9 mouse cellular contexts compared by ENCODE assay signal in genomic region chr7:138923756-138924425, GRCm38 (mm10). TPM values are rescaled to one million over a fixed set of nuclear protein-coding genes. Genes with fewer than 3 reads are reported as not detected.
DNase-seq lines count a peak whose midpoint lies in the region; ATAC-seq and TF ChIP-seq lines count a peak whose summit lies in the region.
"Had no signal": no experiment of that assay in that cellular context is flagged by ENCODE, and none has a peak within 500 bp of the region (broad histone marks: within the 10 kb centered on the region; RNA-seq: fewer than 3 reads in every experiment).

No protein-coding gene starts in this region.

- DNase-seq in gastrocnemius, adult 2 months: peak; percentile 62
- no peak for DNase-seq in gastrocnemius, postnatal 25 days
- peak; percentile 23 for DNase-seq in thymus, postnatal 0 days (ENCODE audit: low spot score)
- DNase-seq in thymus, adult 18-20 months: no peak
- peak; percentile 66 for DNase-seq in kidney, adult 9 months
- DNase-seq in testis, postnatal 10 days (ENCODE audit: low spot score): peak; percentile 53
- DNase-seq in left cerebral cortex, adult 8-10 months (ENCODE audit: low spot score in 2 of 2): no peak

- no peak overlapping the region for H3K27ac ChIP-seq in gastrocnemius, adult 2 months
- H3K27ac ChIP-seq: neural tube, embryonic 13.5 days had no signal

- ATAC-seq in erythroblast, adult 5-6 weeks (replicated peaks; ENCODE audit: low FRiP score, poor library complexity, severe bottlenecking): no peak

- TF ChIP-seq CTCF in gastrocnemius, adult 2 months (IDR thresholded peaks at IDR 0.05): peak; percentile 66

- no peak overlapping the region for H3K4me3 ChIP-seq in gastrocnemius, adult 2 months
- H3K4me3 ChIP-seq: neural tube, embryonic 13.5 days had no signal

- intact Hi-C loops in gastrocnemius, adult 2 months (cut with DNase I): loop anchor here (1.0 to 10.0 kb wide), 3 partner anchors 84 to 1201 kb away; no protein-coding TSS in a partner anchor

RNA-seq across cellular contexts. Expression of gene Bnip3, which starts 14.6 kb away (rescaled TPM):
- 100 to 1,000 TPM; 269 to 303 TPM for total RNA-seq in gastrocnemius, adult 2 months (2021)
- total RNA-seq in gastrocnemius, postnatal 25 days (2021): 100 to 1,000 TPM; 152 to 182 TPM
- polyA plus RNA-seq in thymus, postnatal 0 days (2015; fragmentation: Nextera tagmentation; extraction: Ambion mirVana): 41.4 and 42.5 TPM in 2 replicates
- 3.1 and 7.1 TPM in 2 replicates for total RNA-seq in erythroblast, adult 5-6 weeks (2015; ENCODE audit: low replicate concordance)
- total RNA-seq in erythroblast, adult 5-6 weeks (2017; ENCODE audit: low replicate concordance): 5.7 and 12.5 TPM in 2 replicates
- total RNA-seq in left cerebral cortex, adult 8-10 months (2022): 100 to 1,000 TPM; 129 to 161 (median 140) TPM

RNA-seq across cellular contexts. Expression of gene Jakmip3, which starts 16.6 kb away (rescaled TPM):
- under 1 TPM; 0.15 to 0.28 TPM for total RNA-seq in gastrocnemius, adult 2 months (2021)
- total RNA-seq in gastrocnemius, postnatal 25 days (2021): under 1 TPM in 1 of 2 experiments, not detected in 1; 0.15 TPM
- polyA plus RNA-seq in thymus, postnatal 0 days (2015; fragmentation: Nextera tagmentation; extraction: Ambion mirVana): not detected in 2 replicates
- not detected in 2 replicates for total RNA-seq in erythroblast, adult 5-6 weeks (2015; ENCODE audit: low replicate concordance)
- total RNA-seq in erythroblast, adult 5-6 weeks (2017; ENCODE audit: low replicate concordance): not detected in 2 replicates
- total RNA-seq in left cerebral cortex, adult 8-10 months (2022): 10 to 100 TPM; 43.6 to 52.7 (median 51.6) TPM

Comparison
In these comparisons a context has a peak if more than half of its experiments do, and no peak if none do; other contexts are left out.
1. DNase-seq: peak in gastrocnemius, adult 2 months (single experiment), thymus, postnatal 0 days (single experiment), kidney, adult 9 months (single experiment) and testis, postnatal 10 days (single experiment); none in gastrocnemius, postnatal 25 days (single experiment), thymus, adult 18-20 months (0 of 2) and left cerebral cortex, adult 8-10 months (0 of 2).
2. RNA of gene Bnip3, which starts 14.6 kb away (total RNA-seq): 269 to 303 TPM in gastrocnemius, adult 2 months, 152 to 182 TPM in gastrocnemius, postnatal 25 days and 129 to 161 TPM in left cerebral cortex, adult 8-10 months; 3.1 to 12.5 TPM in erythroblast, adult 5-6 weeks; every median in the first group is over 4 times any median in the second.
3. RNA of gene Jakmip3, which starts 16.6 kb away (total RNA-seq): 43.6 to 52.7 TPM in left cerebral cortex, adult 8-10 months; 0.15 to 0.28 TPM in gastrocnemius, adult 2 months, 0.15 TPM in gastrocnemius, postnatal 25 days and not detected in erythroblast, adult 5-6 weeks; every median in the first group is over 10 times any median in the second.